Mouse (Mus musculus): ENCODE data around the gene Filip1l. TPM values are rescaled to one million over a fixed set of nuclear protein-coding genes. Genes with fewer than 3 reads are reported as not detected.

Filip1l gene
- polyA plus RNA-seq, 1 experiment, result 6.9 TPM

GRCm38 (mm10) chr16:57465386-57465913 lies 112.6 kb downstream of the Filip1l start:
- no peak overlapping the region for H3K27ac ChIP-seq (ENCODE audit: insufficient read depth, low read depth, low read length)
- H3K4me3 ChIP-seq (ENCODE audit: insufficient read depth, low read depth, low read length), result no peak overlapping the region
- no peaks in the 10 kb centered on the region for H3K27me3 ChIP-seq (replicated peaks; ENCODE audit: control insufficient read depth, insufficient read depth, low read length)
- 85% methylated on average over 9 of the region's 9 CpGs for WGBS
- DNase-seq, result no peak
- no peaks in the 10 kb centered on the region for H3K4me1 ChIP-seq (ENCODE audit: control insufficient read depth, insufficient read depth, low read length)
- TF ChIP-seq POLR2A (IDR thresholded peaks at IDR 0.05; ENCODE audit: low read depth, low read length) (no peak), CTCF (conservative IDR thresholded peaks at IDR 0.05; ENCODE audit: insufficient read depth, insufficient read length, low read depth, low read length) (no peak)
- no peaks in the 10 kb centered on the region for H3K36me3 ChIP-seq (ENCODE audit: control insufficient read depth, insufficient read depth, low read length)

GRCm38 (mm10) chr16:57469301-57469700 lies 116.4 kb downstream of the Filip1l start:
- WGBS, result 64% methylated on average over 4 of the region's 4 CpGs
- H3K27me3 ChIP-seq (replicated peaks; ENCODE audit: control insufficient read depth, insufficient read depth, low read length), result no peaks in the 10 kb centered on the region
- no peak for DNase-seq
- no peak overlapping the region for H3K27ac ChIP-seq (ENCODE audit: insufficient read depth, low read depth, low read length)
- no peaks in the 10 kb centered on the region for H3K36me3 ChIP-seq (ENCODE audit: control insufficient read depth, insufficient read depth, low read length)
- no peak overlapping the region for H3K4me3 ChIP-seq (ENCODE audit: insufficient read depth, low read depth, low read length)
- H3K4me1 ChIP-seq (ENCODE audit: control insufficient read depth, insufficient read depth, low read length), result no peaks in the 10 kb centered on the region
- TF ChIP-seq CTCF (conservative IDR thresholded peaks at IDR 0.05; ENCODE audit: insufficient read depth, insufficient read length, low read depth, low read length) (no peak), POLR2A (IDR thresholded peaks at IDR 0.05; ENCODE audit: low read depth, low read length) (no peak)

- Histone ChIP-seq H3K4me3 (ENCODE audit: insufficient read depth, low read depth, low read length) (no peak overlapping the region), H3K27me3 (replicated peaks; ENCODE audit: control insufficient read depth, insufficient read depth, low read length) (no peaks in the 10 kb centered on the region), H3K36me3 (ENCODE audit: control insufficient read depth, insufficient read depth, low read length) (no peaks in the 10 kb centered on the region), H3K4me1 (ENCODE audit: control insufficient read depth, insufficient read depth, low read length) (no peaks in the 10 kb centered on the region), H3K27ac (ENCODE audit: insufficient read depth, low read depth, low read length) (no peak overlapping the region)
- 88% methylated on average over 2 of the region's 2 CpGs for WGBS
- TF ChIP-seq CTCF (conservative IDR thresholded peaks at IDR 0.05; ENCODE audit: insufficient read depth, insufficient read length, low read depth, low read length), result no peak
- TF ChIP-seq POLR2A (IDR thresholded peaks at IDR 0.05; ENCODE audit: low read depth, low read length), result no peak
- peak; percentile 26 for DNase-seq
Measured at GRCm38 (mm10) chr16:57469869-57470268, 117.0 kb downstream of the Filip1l start.

- no peak for DNase-seq
- Histone ChIP-seq H3K36me3 (ENCODE audit: control insufficient read depth, insufficient read depth, low read length) (no peaks in the 10 kb centered on the region), H3K4me1 (ENCODE audit: control insufficient read depth, insufficient read depth, low read length) (no peaks in the 10 kb centered on the region), H3K27me3 (replicated peaks; ENCODE audit: control insufficient read depth, insufficient read depth, low read length) (no peaks in the 10 kb centered on the region), H3K27ac (ENCODE audit: insufficient read depth, low read depth, low read length) (no peak overlapping the region), H3K4me3 (ENCODE audit: insufficient read depth, low read depth, low read length) (no peak overlapping the region)
- 89% methylated on average over 12 of the region's 12 CpGs for WGBS
- TF ChIP-seq POLR2A (IDR thresholded peaks at IDR 0.05; ENCODE audit: low read depth, low read length) (no peak), CTCF (conservative IDR thresholded peaks at IDR 0.05; ENCODE audit: insufficient read depth, insufficient read length, low read depth, low read length) (no peak)
Measured at GRCm38 (mm10) chr16:57470286-57470830, 117.5 kb downstream of the Filip1l start.

- no peaks in the 10 kb centered on the region for H3K36me3 ChIP-seq (ENCODE audit: control insufficient read depth, insufficient read depth, low read length)
- TF ChIP-seq CTCF (conservative IDR thresholded peaks at IDR 0.05; ENCODE audit: insufficient read depth, insufficient read length, low read depth, low read length) (no peak), POLR2A (IDR thresholded peaks at IDR 0.05; ENCODE audit: low read depth, low read length) (no peak)
- no peak overlapping the region for H3K4me3 ChIP-seq (ENCODE audit: insufficient read depth, low read depth, low read length)
- DNase-seq, result no peak
- H3K27me3 ChIP-seq (replicated peaks; ENCODE audit: control insufficient read depth, insufficient read depth, low read length), result no peaks in the 10 kb centered on the region
- no peak overlapping the region for H3K27ac ChIP-seq (ENCODE audit: insufficient read depth, low read depth, low read length)
- no peaks in the 10 kb centered on the region for H3K4me1 ChIP-seq (ENCODE audit: control insufficient read depth, insufficient read depth, low read length)
Measured at GRCm38 (mm10) chr16:57471071-57471470, 118.2 kb downstream of the Filip1l start.

- TF ChIP-seq POLR2A (IDR thresholded peaks at IDR 0.05; ENCODE audit: low read depth, low read length) (no peak), CTCF (conservative IDR thresholded peaks at IDR 0.05; ENCODE audit: insufficient read depth, insufficient read length, low read depth, low read length) (no peak)
- Histone ChIP-seq H3K4me1 (ENCODE audit: control insufficient read depth, insufficient read depth, low read length) (no peaks in the 10 kb centered on the region), H3K27me3 (replicated peaks; ENCODE audit: control insufficient read depth, insufficient read depth, low read length) (no peaks in the 10 kb centered on the region), H3K27ac (ENCODE audit: insufficient read depth, low read depth, low read length) (no peak overlapping the region), H3K4me3 (ENCODE audit: insufficient read depth, low read depth, low read length) (no peak overlapping the region), H3K36me3 (ENCODE audit: control insufficient read depth, insufficient read depth, low read length) (no peaks in the 10 kb centered on the region)
- no peak for DNase-seq
- WGBS, result 43% methylated on average over 10 of the region's 10 CpGs
Measured at GRCm38 (mm10) chr16:57473415-57474085, 120.7 kb downstream of the Filip1l start.

- Histone ChIP-seq H3K27me3 (replicated peaks; ENCODE audit: control insufficient read depth, insufficient read depth, low read length) (no peaks in the 10 kb centered on the region), H3K36me3 (ENCODE audit: control insufficient read depth, insufficient read depth, low read length) (no peaks in the 10 kb centered on the region), H3K4me1 (ENCODE audit: control insufficient read depth, insufficient read depth, low read length) (no peaks in the 10 kb centered on the region), H3K4me3 (ENCODE audit: insufficient read depth, low read depth, low read length) (no peak overlapping the region), H3K27ac (ENCODE audit: insufficient read depth, low read depth, low read length) (no peak overlapping the region)
- 83% methylated on average over 2 of the region's 2 CpGs for WGBS
- no peak for DNase-seq
- TF ChIP-seq CTCF (conservative IDR thresholded peaks at IDR 0.05; ENCODE audit: insufficient read depth, insufficient read length, low read depth, low read length) (no peak), POLR2A (IDR thresholded peaks at IDR 0.05; ENCODE audit: low read depth, low read length) (no peak)
Measured at GRCm38 (mm10) chr16:57478451-57478850, 125.6 kb downstream of the Filip1l start.

All from kidney, adult 2 months (tissue).